ENCODE assay signal across 9 mouse cellular contexts in the genomic region with DNA sequence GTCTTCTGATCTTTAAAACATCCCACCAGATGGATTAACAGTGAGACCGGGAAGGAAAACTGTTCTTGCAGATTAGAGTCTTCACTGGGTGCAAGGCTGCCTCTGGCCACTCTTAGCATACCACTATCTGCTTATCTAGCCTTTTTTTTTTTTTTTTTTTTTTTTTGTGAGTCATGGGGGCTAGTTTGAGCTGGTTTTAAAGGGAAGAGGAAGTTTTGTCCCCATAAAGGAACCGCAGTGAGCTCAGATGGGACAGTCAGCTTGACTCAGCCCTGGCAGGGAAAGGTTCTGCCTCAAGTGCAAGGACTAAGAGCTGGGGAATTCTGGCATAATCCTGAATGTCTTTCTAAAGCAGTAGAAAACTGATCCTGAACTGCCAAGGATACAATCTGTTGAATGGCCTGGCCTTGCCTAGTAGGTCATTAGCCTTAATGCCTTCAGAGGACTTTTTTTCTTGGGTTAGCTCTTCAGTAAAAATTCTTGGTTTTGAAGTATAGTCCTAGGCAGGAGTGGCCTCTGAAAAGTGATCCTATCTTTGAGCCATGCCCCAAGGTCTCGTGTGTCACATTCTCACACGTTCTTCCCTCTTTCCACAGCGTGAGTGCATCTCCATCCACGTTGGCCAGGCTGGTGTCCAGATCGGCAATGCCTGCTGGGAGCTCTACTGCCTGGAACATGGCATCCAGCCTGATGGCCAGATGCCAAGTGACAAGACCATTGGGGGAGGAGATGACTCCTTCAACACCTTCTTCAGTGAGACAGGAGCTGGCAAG. TPM values are rescaled to one million over a fixed set of nuclear protein-coding genes. Genes with fewer than 3 reads are reported as not detected.
DNase-seq lines count a peak whose midpoint lies in the region; ATAC-seq and TF ChIP-seq lines count a peak whose summit lies in the region.
"Had no signal": no experiment of that assay in that cellular context is flagged by ENCODE, and none has a peak within 500 bp of the region (broad histone marks: within the 10 kb centered on the region; RNA-seq: fewer than 3 reads in every experiment).

No protein-coding gene starts in this region.

- peaks cover 35% of the 10 kb centered on the region for H3K36me3 ChIP-seq in heart, embryonic 12.5 days
- H3K36me3 ChIP-seq in intestine, embryonic 16.5 days (ENCODE audit: control insufficient read depth, insufficient read depth, low read length), result peaks cover 12% of the 10 kb centered on the region
- H3K36me3 ChIP-seq in neural tube, embryonic 15.5 days, result no peaks in the 10 kb centered on the region
- H3K36me3 ChIP-seq: hindbrain, embryonic 13.5 days had no signal

- no peak overlapping the region for H3K27ac ChIP-seq in heart, embryonic 12.5 days (ENCODE audit: poor library complexity, severe bottlenecking)
- no peak overlapping the region for H3K27ac ChIP-seq in intestine, embryonic 16.5 days (ENCODE audit: low read length)
- no peak overlapping the region for H3K27ac ChIP-seq in neural tube, embryonic 15.5 days (replicated peaks)
- H3K27ac ChIP-seq: hindbrain, embryonic 13.5 days had no signal

- H3K9ac ChIP-seq in heart, embryonic 12.5 days, result no peak overlapping the region
- peak overlapping the region; percentile 25; the same call in 1 of the 2 replicates for H3K9ac ChIP-seq in intestine, embryonic 16.5 days (ENCODE audit: low read depth, low read length)
- H3K9ac ChIP-seq in neural tube, embryonic 15.5 days (replicated peaks), result no peak overlapping the region
- H3K9ac ChIP-seq: hindbrain, embryonic 13.5 days had no signal

- no peaks in the 10 kb centered on the region for H3K9me3 ChIP-seq in heart, embryonic 12.5 days (replicated peaks)
- no peaks in the 10 kb centered on the region for H3K9me3 ChIP-seq in intestine, embryonic 16.5 days (ENCODE audit: control insufficient read depth, low read length)
- H3K9me3 ChIP-seq in neural tube, embryonic 15.5 days (replicated peaks), result no peaks in the 10 kb centered on the region
- H3K9me3 ChIP-seq: hindbrain, embryonic 13.5 days had no signal

- H3K4me1 ChIP-seq in heart, embryonic 12.5 days (replicated peaks), result peaks cover 41% of the 10 kb centered on the region
- H3K4me1 ChIP-seq in intestine, embryonic 16.5 days (ENCODE audit: control insufficient read depth, insufficient read depth, low read length), result peaks cover 19% of the 10 kb centered on the region
- H3K4me1 ChIP-seq in neural tube, embryonic 15.5 days, result peaks cover 18% of the 10 kb centered on the region
- H3K4me1 ChIP-seq in lung, adult 2 months (ENCODE audit: control insufficient read depth, insufficient read depth, low read length), result peaks cover 8% of the 10 kb centered on the region

- no peak for TF ChIP-seq CTCF in lung, adult 2 months (IDR thresholded peaks at IDR 0.05; ENCODE audit: insufficient read depth, low read length)

- H3K4me2 ChIP-seq in heart, embryonic 12.5 days, result peak overlapping the region; percentile 89
- H3K4me2 ChIP-seq in intestine, embryonic 16.5 days (ENCODE audit: low read depth, low read length), result peak overlapping the region; percentile 86
- no peak overlapping the region for H3K4me2 ChIP-seq in neural tube, embryonic 15.5 days

- intact Hi-C loops in heart, postnatal 14 days (cut with DNase I), result no loop called here

- WGBS in heart, embryonic 12.5 days, result 64% methylated on average over 7 of the region's 7 CpGs
- 84% methylated on average over 7 of the region's 7 CpGs for WGBS in intestine, embryonic 16.5 days
- WGBS in neural tube, embryonic 15.5 days, result 86% methylated on average over 7 of the region's 7 CpGs
- 66% methylated on average over 7 of the region's 7 CpGs for WGBS in lung, adult 2 months

- no peak for DNase-seq in heart, postnatal 14 days
- DNase-seq in 3T3-L1 (ENCODE audit: low read depth, low spot score) (peak; percentile 90), NIH3T3 (ENCODE audit: low read depth) (peak; percentile 71)
- DNase-seq in thymus, postnatal 4 days, result no peak
- DNase-seq in lung, adult 2 months, result no peak

- H3K27me3 ChIP-seq in heart, embryonic 12.5 days (replicated peaks), result no peaks in the 10 kb centered on the region
- no peaks in the 10 kb centered on the region for H3K27me3 ChIP-seq in intestine, embryonic 16.5 days (replicated peaks; ENCODE audit: control insufficient read depth, insufficient read depth, low read length)
- peaks cover 20% of the 10 kb centered on the region for H3K27me3 ChIP-seq in neural tube, embryonic 15.5 days (replicated peaks)

- ATAC-seq in heart, embryonic 12.5 days (ENCODE audit: insufficient number of reproducible peaks, low FRiP score), result no peak
- ATAC-seq in intestine, embryonic 16.5 days, result no peak
- no peak for ATAC-seq in neural tube, embryonic 15.5 days (ENCODE audit: low FRiP score)

- H3K4me3 ChIP-seq in heart, embryonic 12.5 days, result 0 out of 2 replicates have a peak overlapping the region, but pooled peaks have one; percentile 75
- peak overlapping the region; percentile 69 for H3K4me3 ChIP-seq in intestine, embryonic 16.5 days (ENCODE audit: low read length)
- no peak overlapping the region for H3K4me3 ChIP-seq in neural tube, embryonic 15.5 days (replicated peaks)
- H3K4me3 ChIP-seq in lung, adult 2 months (replicated peaks; ENCODE audit: extremely low read depth, low read depth, low read length), result no peak overlapping the region
- H3K4me3 ChIP-seq: hindbrain, embryonic 13.5 days had no signal

- TF ChIP-seq POLR2A in lung, adult 2 months (IDR thresholded peaks at IDR 0.05; ENCODE audit: borderline replicate concordance, extremely low read depth, low read depth, low read length), result no peak

RNA-seq across cellular contexts. Expression of a gene that starts 4.0 kb away (rescaled TPM):
- polyA plus RNA-seq in heart, embryonic 12.5 days (2016; fragmentation: Nextera tagmentation; extraction: Ambion mirVana), result 135 and 139 TPM in 2 replicates
- total RNA-seq in heart, postnatal 14 days (2021), result 10 to 100 TPM; 42.2 to 57.4 TPM
- polyA plus RNA-seq in intestine, embryonic 16.5 days (2015; fragmentation: Nextera tagmentation; extraction: Ambion mirVana), result 295 and 311 TPM in 2 replicates
- 12.4 and 52.6 TPM in 2 replicates for polyA plus RNA-seq in neural tube, embryonic 15.5 days (2015; fragmentation: Nextera tagmentation; extraction: Ambion mirVana)
- polyA plus RNA-seq in lung, adult 2 months (2012; rRNA removed), result 72.7 and 91.7 TPM in 2 replicates

RNA-seq across cellular contexts. Expression of a gene that starts 21.3 kb away (rescaled TPM):
- 0.22 and 0.50 TPM in 2 replicates for polyA plus RNA-seq in heart, embryonic 12.5 days (2016; fragmentation: Nextera tagmentation; extraction: Ambion mirVana)
- under 1 TPM; 0.44 to 0.86 TPM for total RNA-seq in heart, postnatal 14 days (2021)
- polyA plus RNA-seq in intestine, embryonic 16.5 days (2015; fragmentation: Nextera tagmentation; extraction: Ambion mirVana), result 35.0 and 38.4 TPM in 2 replicates
- 185 and 209 TPM in 2 replicates for polyA plus RNA-seq in neural tube, embryonic 15.5 days (2015; fragmentation: Nextera tagmentation; extraction: Ambion mirVana)
- polyA plus RNA-seq in lung, adult 2 months (2012; rRNA removed), result 0.71 and 1.0 TPM in 2 replicates

RNA-seq across cellular contexts. Expression of a gene that starts 40.7 kb away (rescaled TPM):
- polyA plus RNA-seq in heart, embryonic 12.5 days (2016; fragmentation: Nextera tagmentation; extraction: Ambion mirVana), result 27.2 and 28.0 TPM in 2 replicates
- total RNA-seq in heart, postnatal 14 days (2021), result 1 to 10 TPM; 2.1 to 2.2 TPM
- 20.2 and 25.4 TPM in 2 replicates for polyA plus RNA-seq in intestine, embryonic 16.5 days (2015; fragmentation: Nextera tagmentation; extraction: Ambion mirVana)
- polyA plus RNA-seq in neural tube, embryonic 15.5 days (2015; fragmentation: Nextera tagmentation; extraction: Ambion mirVana), result 4.6 and 10.3 TPM in 2 replicates
- 0.84 and 1.3 TPM in 2 replicates for polyA plus RNA-seq in lung, adult 2 months (2012; rRNA removed)

RNA-seq across cellular contexts. Expression of a gene that starts 53.9 kb away (rescaled TPM):
- 0.34 and 0.46 TPM in 2 replicates for polyA plus RNA-seq in heart, embryonic 12.5 days (2016; fragmentation: Nextera tagmentation; extraction: Ambion mirVana)
- total RNA-seq in heart, postnatal 14 days (2021), result not detected
- polyA plus RNA-seq in intestine, embryonic 16.5 days (2015; fragmentation: Nextera tagmentation; extraction: Ambion mirVana), result 0.09 and 0.17 TPM in 2 replicates
- polyA plus RNA-seq in neural tube, embryonic 15.5 days (2015; fragmentation: Nextera tagmentation; extraction: Ambion mirVana), result 2.4 and 3.6 TPM in 2 replicates
- not detected in 2 replicates for polyA plus RNA-seq in lung, adult 2 months (2012; rRNA removed)

RNA-seq across cellular contexts. Expression of a gene that starts 59.3 kb away (rescaled TPM):
- polyA plus RNA-seq in heart, embryonic 12.5 days (2016; fragmentation: Nextera tagmentation; extraction: Ambion mirVana), result 1.2 TPM in 2 replicates
- total RNA-seq in heart, postnatal 14 days (2021), result under 1 TPM; 0.27 to 0.45 TPM
- polyA plus RNA-seq in intestine, embryonic 16.5 days (2015; fragmentation: Nextera tagmentation; extraction: Ambion mirVana), result 45.0 and 45.4 TPM in 2 replicates
- polyA plus RNA-seq in neural tube, embryonic 15.5 days (2015; fragmentation: Nextera tagmentation; extraction: Ambion mirVana), result 0.47 and 2.3 TPM in 2 replicates
- 0.23 and 0.53 TPM in 2 replicates for polyA plus RNA-seq in lung, adult 2 months (2012; rRNA removed)

Comparison
In these comparisons a context has a peak if more than half of its experiments do, and no peak if none do; other contexts are left out.
1. H3K4me3 ChIP-seq: peak in heart, embryonic 12.5 days (single experiment) and intestine, embryonic 16.5 days (single experiment); none in neural tube, embryonic 15.5 days (single experiment) and lung, adult 2 months (single experiment).
2. DNase-seq: peak in 3T3-L1 (single experiment) and NIH3T3 (single experiment); none in heart, postnatal 14 days (0 of 2), thymus, postnatal 4 days (single experiment) and lung, adult 2 months (single experiment).
3. RNA of a gene that starts 21.3 kb away (polyA plus RNA-seq): 185 to 209 TPM in neural tube, embryonic 15.5 days and 35.0 to 38.4 TPM in intestine, embryonic 16.5 days; 0.71 to 1.0 TPM in lung, adult 2 months and 0.22 to 0.50 TPM in heart, embryonic 12.5 days; every median in the first group is over 10 times any median in the second.